Mouse (Mus musculus) liver, postnatal 0 days (tissue): ENCODE measurements around the gene Mettl1. TPM values are rescaled to one million over a fixed set of nuclear protein-coding genes. Genes with fewer than 3 reads are reported as not detected.
A peak's percentile ranks its signal among the peaks of the same experiment; 100 is the strongest.

Experiments used
- ATAC-seq: fragments of 200-750 bp; cut with Nextera tagmentation; 2 replicates; pipeline ENCODE4 v1.8.0; 2017; ENCODE audit warnings: mild to moderate bottlenecking, moderate library complexity
- DNase-seq: peaks from one replicate; pipeline ENCODE4 v3.0.0-alpha.2; 2016
- H3K27ac ChIP-seq: fragments of 300-500 bp; sonication (generic); 2 replicates; pipeline ENCODE4 v1.5.1; 2014; ENCODE audit warnings: antibody characterized with exemption, moderate library complexity, mild to moderate bottlenecking, low read depth
- H3K27me3 ChIP-seq: fragments of 300-500 bp; sonication (generic); 2 replicates; pipeline ENCODE4 v1.6.1; 2014; ENCODE audit warnings: low read length, control low read depth, mixed read lengths; ENCODE audit not compliant: insufficient read depth
- H3K36me3 ChIP-seq: fragments of 300-500 bp; sonication (generic); replicated peaks from 2 replicates; pipeline ENCODE4 v1.6.1; 2014; ENCODE audit warnings: mild to moderate bottlenecking, control low read depth, low read length, moderate library complexity, mixed read lengths; ENCODE audit not compliant: insufficient read depth
- H3K4me1 ChIP-seq: fragments of 300-500 bp; sonication (generic); 2 replicates; pipeline ENCODE4 v1.6.1; 2014; ENCODE audit warnings: antibody characterized with exemption, mild to moderate bottlenecking, control low read depth; ENCODE audit not compliant: insufficient read depth
- H3K4me2 ChIP-seq: fragments of 300-500 bp; sonication (generic); 2 replicates; pipeline ENCODE4 v1.6.1; 2014; ENCODE audit warnings: low read depth, mild to moderate bottlenecking, low read length, moderate library complexity, mixed read lengths
- H3K4me3 ChIP-seq: fragments of 300-500 bp; sonication (generic); 2 replicates; pipeline ENCODE4 v1.5.1; 2014; ENCODE audit warnings: low read depth, low read length
- H3K9ac ChIP-seq: fragments of 300-500 bp; sonication (generic); replicated peaks from 2 replicates; pipeline ENCODE4 v1.6.1; 2014; ENCODE audit warnings: mild to moderate bottlenecking, moderate library complexity
- H3K9me3 ChIP-seq: fragments of 300-500 bp; sonication (generic); 2 replicates; pipeline ENCODE4 v1.6.1; 2016; ENCODE audit warnings: mild to moderate bottlenecking, control low read depth, low read length, mixed read lengths
- CTCF ChIP-seq: sonication (generic); IDR thresholded peaks from 2 replicates; pipeline ENCODE4 v1.5.1; 2016; ENCODE audit warnings: antibody characterized with exemption, low read depth
- EP300 ChIP-seq: IDR thresholded peaks from 2 replicates; pipeline ENCODE4 v1.6.1; 2016; ENCODE audit warnings: antibody characterized with exemption, low read depth, mild to moderate bottlenecking
- WGBS: fragments of 180-500 bp; shearing (Covaris S2); extraction: QIAGEN DNeasy Blood & Tissue Kit; methylation state at CpG from one replicate; pipeline ENCODE4 v1.1.7; 2014; ENCODE audit not compliant: insufficient replicate concordance; 5-methylcytosine and 5-hydroxymethylcytosine counted together
- polyA plus RNA-seq: library from polyadenylated mRNA; unstranded; fragments of >200 nt; fragmentation: Nextera tagmentation; extraction: Ambion mirVana; gene quantifications from 2 replicates; pipeline ENCODE4 v1.2.1, GENCODE M21; 2015

Mettl1 gene
- polyA plus RNA-seq, 1 experiment from 2014 or later, result 14.9 TPM

- DNase-seq (peak; percentile 89), ATAC-seq (peak; percentile 91)
- TF ChIP-seq EP300 (no peak), CTCF (no peak)
- Histone ChIP-seq H3K36me3 (peaks cover 3% of the 10 kb centered on the region; the same call in 1 of the 2 replicates), H3K27me3 (peaks cover 8% of the 10 kb centered on the region; the same call in 1 of the 2 replicates), H3K4me1 (peaks cover 11% of the 10 kb centered on the region), H3K9me3 (no peaks in the 10 kb centered on the region), H3K9ac (peak overlapping the region; percentile 62), H3K27ac (peak overlapping the region; percentile 52; the same call in 1 of the 2 replicates), H3K4me3 (peak overlapping the region; percentile 72), H3K4me2 (peak overlapping the region; percentile 90)
- 1% methylated on average over 44 of the region's 44 CpGs for WGBS
Measured at GRCm38 (mm10) chr10:127041774-127042338, 642 bp downstream of the Mettl1 start.

- Histone ChIP-seq H3K4me3 (peak overlapping the region; percentile 72), H3K9ac (peak overlapping the region; percentile 62), H3K4me1 (peaks cover 11% of the 10 kb centered on the region), H3K36me3 (peaks cover 3% of the 10 kb centered on the region; the same call in 1 of the 2 replicates), H3K27me3 (peaks cover 9% of the 10 kb centered on the region), H3K27ac (0 out of 2 replicates have a peak overlapping the region, but pooled peaks have one; percentile 52), H3K9me3 (no peaks in the 10 kb centered on the region), H3K4me2 (peak overlapping the region; percentile 90)
- no peak for TF ChIP-seq EP300
- no peak for TF ChIP-seq CTCF
- 12% methylated on average over 5 of the region's 5 CpGs for WGBS
- ATAC-seq (no peak; the same call in 1 of the 2 replicates), DNase-seq (no peak)
Measured at GRCm38 (mm10) chr10:127042468-127043115, 1.4 kb downstream of the Mettl1 start.

GRCm38 (mm10) chr10:127043187-127043586, 2.0 kb downstream of the Mettl1 start:
- Histone ChIP-seq H3K9ac (no peak overlapping the region), H3K4me2 (no peak overlapping the region), H3K4me3 (no peak overlapping the region), H3K27me3 (peaks cover 15% of the 10 kb centered on the region), H3K9me3 (no peaks in the 10 kb centered on the region), H3K4me1 (peaks cover 11% of the 10 kb centered on the region), H3K27ac (no peak overlapping the region), H3K36me3 (peaks cover 3% of the 10 kb centered on the region; the same call in 1 of the 2 replicates)
- no peak for DNase-seq
- TF ChIP-seq CTCF (no peak), EP300 (no peak)
- no peak for ATAC-seq
- 88% methylated on average over 6 of the region's 6 CpGs for WGBS

GRCm38 (mm10) chr10:127047954-127048353, 6.7 kb downstream of the Mettl1 start, which contains the start of gene Cyp27b1:
Gene Cyp27b1 (plus strand): TSS chr10:127048250.
- 31% methylated on average over 5 of the region's 5 CpGs for WGBS
- Histone ChIP-seq H3K4me3 (peak within 1 kb of the TSS; percentile 17; the same call in 1 of the 2 replicates), H3K4me2 (peak within 1 kb of the TSS; percentile 48), H3K9ac (no peak within 1 kb of the TSS), H3K9me3 (no peaks in the 10 kb centered on the region), H3K36me3 (peaks cover 3% of the 10 kb centered on the region; the same call in 1 of the 2 replicates), H3K4me1 (peaks cover 13% of the 10 kb centered on the region), H3K27ac (no peak within 1 kb of the TSS), H3K27me3 (peaks cover 44% of the 10 kb centered on the region)
- ATAC-seq (no peak), DNase-seq (no peak)
- TF ChIP-seq EP300, result no peak
- no peak for TF ChIP-seq CTCF

GRCm38 (mm10) chr10:127048608-127049394, 7.6 kb downstream of the Mettl1 start:
- no peak for ATAC-seq
- peaks cover 12% of the 10 kb centered on the region for H3K4me1 ChIP-seq
- no peak overlapping the region for H3K27ac ChIP-seq
- no peak for DNase-seq
- H3K27me3 ChIP-seq, result peaks cover 46% of the 10 kb centered on the region
- H3K36me3 ChIP-seq, result peaks cover 3% of the 10 kb centered on the region; the same call in 1 of the 2 replicates
- H3K4me3 ChIP-seq, result peak overlapping the region; percentile 17; the same call in 1 of the 2 replicates
- no peaks in the 10 kb centered on the region for H3K9me3 ChIP-seq
- peak overlapping the region; percentile 48 for H3K4me2 ChIP-seq
- WGBS, result 6% methylated on average over 35 of the region's 35 CpGs
- no peak overlapping the region for H3K9ac ChIP-seq
- TF ChIP-seq CTCF (no peak), EP300 (no peak)
